Mouse (Mus musculus) ES-E14 (cell line): ENCODE results near the gene Fgfbp1.

Experiments
- CHD2 ChIP-seq: IDR thresholded peaks from 2 replicates; pipeline ENCODE4 v1.6.1; 2014; ENCODE audit warnings: mild to moderate bottlenecking, low read depth, low read length, inconsistent platforms
- HCFC1 ChIP-seq: IDR thresholded peaks from 2 replicates; pipeline ENCODE4 v1.6.1; 2012; ENCODE audit warnings: low read length, inconsistent platforms, borderline replicate concordance; ENCODE audit not compliant: insufficient read depth

GRCm38 (mm10) chr5:43989017-43989416, 7.4 kb upstream of the Fgfbp1 start:
- TF ChIP-seq HCFC1 (no peak), CHD2 (no peak)
